Mouse (Mus musculus) ES-Bruce4 (cell line): ENCODE results near the gene Onecut3.

ENCODE experiments used
- CTCF ChIP-seq: IDR thresholded peaks from one replicate; pipeline ENCODE4 v1.8.1; 2011; ENCODE audit warnings: low read depth, low read length
- EP300 ChIP-seq: IDR thresholded peaks from 2 replicates; pipeline ENCODE4 v1.6.1; 2011; ENCODE audit warnings: low read depth, low read length; ENCODE audit not compliant: insufficient read depth
- POLR2A ChIP-seq: IDR thresholded peaks from one replicate; pipeline ENCODE4 v1.8.1; 2011; ENCODE audit warnings: low read length; ENCODE audit not compliant: insufficient read depth

DNA sequence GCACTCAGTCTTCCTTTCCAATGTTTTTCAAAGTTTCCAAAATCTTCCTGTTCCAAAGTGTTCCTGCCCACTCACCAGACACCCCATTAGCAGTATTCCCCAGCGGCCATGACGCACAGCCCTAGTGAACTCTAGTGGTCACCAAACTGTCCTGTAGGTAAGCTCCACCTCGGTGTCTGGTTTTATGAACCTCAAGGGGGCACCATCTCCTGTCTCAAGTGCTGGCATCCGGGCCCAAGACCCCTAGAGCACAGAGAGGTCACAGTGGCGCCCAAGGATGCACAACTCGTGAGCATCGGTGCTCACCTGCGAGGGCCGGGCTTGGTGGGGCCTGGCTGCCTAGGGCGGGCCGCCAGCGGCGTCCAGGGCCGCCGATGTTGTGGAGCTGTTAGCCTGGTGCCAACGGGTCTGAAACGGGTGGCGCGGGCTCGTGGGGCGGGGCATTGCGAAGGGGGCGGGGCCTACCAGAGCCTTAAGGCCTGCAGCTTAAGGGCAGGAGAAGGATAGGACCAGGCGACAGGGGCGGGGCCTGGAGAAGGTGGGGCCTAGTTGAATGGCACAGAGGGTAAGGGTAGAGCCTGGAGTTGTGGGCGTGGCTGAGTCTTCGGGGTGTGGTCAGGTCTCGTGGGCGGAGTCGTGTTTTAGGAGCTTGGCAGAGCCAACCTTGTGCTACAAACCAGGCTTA lies 44.2 kb downstream of the Onecut3 start, which contains the start of gene Atp8b3:
- peak; percentile 46 for TF ChIP-seq CTCF
- no peak for TF ChIP-seq EP300
- TF ChIP-seq POLR2A, result no peak
